Mouse (Mus musculus) stomach, embryonic 14.5 days (tissue): ENCODE data around the gene Rpl37. TPM values are rescaled to one million over a fixed set of nuclear protein-coding genes. Genes with fewer than 3 reads are reported as not detected.
A peak's percentile ranks its signal among the peaks of the same experiment; 100 is the strongest.

ENCODE experiments used
- ATAC-seq: fragments of 200-750 bp; cut with Nextera tagmentation; 2 replicates; pipeline ENCODE4 v1.8.0; 2017; ENCODE audit warnings: low read depth, moderate TSS enrichment; ENCODE audit not compliant: insufficient number of reproducible peaks, insufficient read depth, low FRiP score
- H3K27ac ChIP-seq: fragments of 300-500 bp; sonication (generic); 2 replicates; pipeline ENCODE4 v1.5.1; 2014; ENCODE audit warnings: mild to moderate bottlenecking, low read length, moderate library complexity, mixed read lengths
- H3K27me3 ChIP-seq: fragments of 300-500 bp; sonication (generic); 2 replicates; pipeline ENCODE4 v1.6.1; 2014; ENCODE audit warnings: low read length, control low read depth, mixed read lengths; ENCODE audit not compliant: control insufficient read depth, insufficient read depth
- H3K36me3 ChIP-seq: fragments of 300-500 bp; sonication (generic); 2 replicates; pipeline ENCODE4 v1.6.1; 2014; ENCODE audit warnings: mild to moderate bottlenecking, control low read depth, low read length, moderate library complexity, mixed read lengths; ENCODE audit not compliant: control insufficient read depth, insufficient read depth
- H3K4me1 ChIP-seq: fragments of 300-500 bp; sonication (generic); 2 replicates; pipeline ENCODE4 v1.6.1; 2014; ENCODE audit warnings: low read length, control low read depth, mixed read lengths; ENCODE audit not compliant: control insufficient read depth, insufficient read depth
- H3K4me2 ChIP-seq: fragments of 300-500 bp; sonication (generic); replicated peaks from 2 replicates; pipeline ENCODE4 v1.6.1; 2014; ENCODE audit warnings: low read depth, low read length, control low read depth
- H3K4me3 ChIP-seq: fragments of 300-500 bp; sonication (generic); 2 replicates; pipeline ENCODE4 v1.5.1; 2014; ENCODE audit warnings: low read depth, low read length, control low read depth
- H3K9ac ChIP-seq: fragments of 300-500 bp; sonication (generic); replicated peaks from 2 replicates; pipeline ENCODE4 v1.6.1; 2014; ENCODE audit warnings: low read depth, mild to moderate bottlenecking, control low read depth, low read length, moderate library complexity, mixed read lengths
- H3K9me3 ChIP-seq: fragments of 300-500 bp; sonication (generic); 2 replicates; pipeline ENCODE4 v1.6.1; 2016; ENCODE audit warnings: low read depth, low read length, control low read depth; ENCODE audit not compliant: control insufficient read depth
- WGBS: fragments of 180-500 bp; shearing (Covaris S2); extraction: QIAGEN DNeasy Blood & Tissue Kit; methylation state at CpG from one replicate; pipeline ENCODE4 v1.1.7; 2014; 5-methylcytosine and 5-hydroxymethylcytosine counted together
- polyA plus RNA-seq: library from polyadenylated mRNA; unstranded; fragments of >200 nt; fragmentation: Nextera tagmentation; extraction: Ambion mirVana; gene quantifications from 2 replicates; pipeline ENCODE4 v1.2.1, GENCODE M21; 2014

Rpl37 gene
- polyA plus RNA-seq, 1 experiment from 2014 or later, result 883 TPM

DNA sequence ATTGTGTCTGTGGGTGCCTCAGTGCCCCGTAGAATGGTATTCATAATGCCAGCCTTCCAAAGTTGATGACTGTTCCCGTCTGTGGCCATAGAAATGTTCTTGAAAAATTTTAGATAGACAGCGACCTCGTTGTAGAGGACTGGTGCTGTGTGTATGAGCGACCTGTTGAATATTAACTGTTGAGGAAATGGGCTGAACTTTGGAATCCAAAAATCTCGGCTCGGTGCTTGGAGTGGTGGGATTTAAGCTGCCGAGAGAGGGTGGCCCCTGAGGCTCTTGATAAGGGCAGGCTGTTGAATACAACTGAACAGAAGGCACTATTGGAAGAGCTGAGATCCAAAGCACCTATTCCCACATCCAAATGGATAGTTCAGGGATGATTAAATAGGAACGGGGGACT lies 38.2 kb downstream of the Rpl37 start:
- WGBS, result 70% methylated on average over 9 of the region's 9 CpGs
- H3K4me3 ChIP-seq, result no peak overlapping the region
- no peak overlapping the region for H3K27ac ChIP-seq
- H3K4me2 ChIP-seq, result no peak overlapping the region
- no peak overlapping the region for H3K9ac ChIP-seq
- no peaks in the 10 kb centered on the region for H3K9me3 ChIP-seq
- ATAC-seq, result no peak
- H3K36me3 ChIP-seq, result no peaks in the 10 kb centered on the region
- 0 out of 2 replicates have a peak, but pooled peaks cover 3% of the 10 kb centered on the region for H3K4me1 ChIP-seq
- no peaks in the 10 kb centered on the region for H3K27me3 ChIP-seq

DNA sequence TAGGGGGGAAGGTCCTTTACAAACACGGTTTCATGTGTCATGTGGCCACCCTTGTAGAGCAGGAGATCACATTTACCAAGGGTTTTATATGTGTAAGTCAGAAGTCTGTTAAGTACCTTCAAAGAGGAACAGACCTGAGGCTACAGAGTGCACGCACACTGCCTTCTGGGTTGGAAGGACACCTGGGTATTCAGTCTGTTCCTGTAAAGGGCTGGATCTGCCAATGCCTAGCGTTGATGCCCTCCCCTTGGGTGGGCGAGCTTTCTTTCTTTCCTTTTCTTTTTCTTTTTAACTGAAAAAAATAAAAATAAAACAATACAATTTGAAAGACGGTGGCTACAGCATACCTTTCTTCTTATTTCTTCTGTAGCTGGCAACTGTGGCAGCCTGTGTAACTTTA lies 38.6 kb downstream of the Rpl37 start:
- WGBS, result 74% methylated on average over 5 of the region's 5 CpGs
- Histone ChIP-seq H3K27me3 (no peaks in the 10 kb centered on the region), H3K4me1 (0 out of 2 replicates have a peak, but pooled peaks cover 3% of the 10 kb centered on the region), H3K4me2 (no peak overlapping the region), H3K27ac (no peak overlapping the region), H3K9ac (no peak overlapping the region), H3K9me3 (no peaks in the 10 kb centered on the region), H3K4me3 (no peak overlapping the region), H3K36me3 (no peaks in the 10 kb centered on the region)
- no peak for ATAC-seq

DNA sequence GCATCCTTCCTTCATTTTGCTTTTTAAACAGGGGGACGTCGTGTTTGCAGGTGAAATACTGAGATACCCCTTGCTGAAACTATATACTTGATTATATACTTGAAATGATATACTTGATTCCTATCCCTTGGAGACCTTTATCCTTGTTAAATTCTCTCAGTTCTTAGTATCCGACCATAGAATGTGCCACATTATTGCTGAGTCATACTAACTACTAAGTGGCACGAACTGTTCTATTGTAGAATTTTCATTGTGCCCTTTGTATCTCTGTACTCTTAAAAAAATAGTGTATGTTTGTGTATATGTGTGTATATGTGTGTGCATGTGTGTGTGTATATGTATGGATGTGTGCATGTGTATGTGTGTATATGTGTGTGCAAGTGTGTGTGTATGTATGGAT lies 39.9 kb downstream of the Rpl37 start:
- no peaks in the 10 kb centered on the region for H3K27me3 ChIP-seq
- H3K4me1 ChIP-seq, result 0 out of 2 replicates have a peak, but pooled peaks cover 3% of the 10 kb centered on the region
- no peaks in the 10 kb centered on the region; the same call in 1 of the 2 replicates for H3K36me3 ChIP-seq
- no peaks in the 10 kb centered on the region for H3K9me3 ChIP-seq
- H3K4me3 ChIP-seq, result no peak overlapping the region
- H3K4me2 ChIP-seq, result no peak overlapping the region
- no peak overlapping the region for H3K27ac ChIP-seq
- no peak for ATAC-seq
- WGBS, result 88% methylated on average over 4 of the region's 4 CpGs
- H3K9ac ChIP-seq, result no peak overlapping the region

DNA sequence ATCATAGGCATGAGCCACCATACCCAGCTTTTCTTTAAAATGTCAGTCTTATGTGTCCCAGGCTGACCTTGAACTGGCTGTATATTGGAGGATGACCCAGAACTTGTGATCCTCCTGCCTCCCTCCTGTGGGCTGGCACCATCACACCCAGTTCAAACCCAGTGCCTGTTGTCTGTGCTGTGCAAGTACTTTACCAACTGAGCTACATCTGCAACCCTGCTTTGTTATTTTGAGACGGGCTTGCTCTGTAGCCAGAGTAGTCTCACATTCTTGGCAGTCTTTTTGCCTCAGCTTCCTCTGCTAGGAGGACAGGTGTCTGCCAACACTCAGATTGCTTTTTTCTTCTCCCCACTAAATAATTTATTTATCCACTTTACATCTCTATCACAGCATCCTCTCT lies 40.9 kb downstream of the Rpl37 start:
- Histone ChIP-seq H3K9ac (no peak overlapping the region), H3K27ac (no peak overlapping the region), H3K4me2 (no peak overlapping the region), H3K36me3 (no peaks in the 10 kb centered on the region; the same call in 1 of the 2 replicates), H3K27me3 (no peaks in the 10 kb centered on the region), H3K9me3 (no peaks in the 10 kb centered on the region), H3K4me1 (0 out of 2 replicates have a peak, but pooled peaks cover 3% of the 10 kb centered on the region), H3K4me3 (no peak overlapping the region)
- ATAC-seq, result no peak
- 77% methylated on average over 1 of the region's 1 CpGs for WGBS

DNA sequence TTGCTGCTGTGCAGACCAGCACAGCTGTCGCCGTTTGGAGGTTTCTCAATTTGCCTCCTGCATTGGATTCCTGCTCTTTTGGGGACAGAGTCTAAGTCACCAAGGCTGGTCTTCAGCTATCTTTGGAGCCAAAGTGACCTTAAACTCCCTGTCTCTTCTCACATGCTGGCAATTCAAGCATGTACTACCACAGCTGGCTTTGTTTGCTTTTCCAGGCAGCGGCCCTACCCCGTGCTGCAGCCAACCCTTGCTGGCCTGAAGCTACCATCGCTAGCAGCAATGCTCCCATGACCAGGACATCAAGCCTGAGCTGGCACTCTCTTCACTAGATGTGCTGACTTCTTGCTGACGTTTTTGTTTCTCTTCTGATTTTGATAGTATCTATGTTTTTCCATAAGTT lies 42.4 kb downstream of the Rpl37 start:
- 0 out of 2 replicates have a peak, but pooled peaks cover 3% of the 10 kb centered on the region for H3K4me1 ChIP-seq
- H3K9me3 ChIP-seq, result no peaks in the 10 kb centered on the region
- no peak overlapping the region for H3K4me3 ChIP-seq
- H3K4me2 ChIP-seq, result no peak overlapping the region
- no peak overlapping the region for H3K27ac ChIP-seq
- ATAC-seq, result 0 out of 2 replicates have a peak, but pooled peaks have one; percentile 37
- H3K36me3 ChIP-seq, result peaks cover 4% of the 10 kb centered on the region
- 69% methylated on average over 6 of the region's 6 CpGs for WGBS
- H3K27me3 ChIP-seq, result no peaks in the 10 kb centered on the region
- no peak overlapping the region for H3K9ac ChIP-seq

DNA sequence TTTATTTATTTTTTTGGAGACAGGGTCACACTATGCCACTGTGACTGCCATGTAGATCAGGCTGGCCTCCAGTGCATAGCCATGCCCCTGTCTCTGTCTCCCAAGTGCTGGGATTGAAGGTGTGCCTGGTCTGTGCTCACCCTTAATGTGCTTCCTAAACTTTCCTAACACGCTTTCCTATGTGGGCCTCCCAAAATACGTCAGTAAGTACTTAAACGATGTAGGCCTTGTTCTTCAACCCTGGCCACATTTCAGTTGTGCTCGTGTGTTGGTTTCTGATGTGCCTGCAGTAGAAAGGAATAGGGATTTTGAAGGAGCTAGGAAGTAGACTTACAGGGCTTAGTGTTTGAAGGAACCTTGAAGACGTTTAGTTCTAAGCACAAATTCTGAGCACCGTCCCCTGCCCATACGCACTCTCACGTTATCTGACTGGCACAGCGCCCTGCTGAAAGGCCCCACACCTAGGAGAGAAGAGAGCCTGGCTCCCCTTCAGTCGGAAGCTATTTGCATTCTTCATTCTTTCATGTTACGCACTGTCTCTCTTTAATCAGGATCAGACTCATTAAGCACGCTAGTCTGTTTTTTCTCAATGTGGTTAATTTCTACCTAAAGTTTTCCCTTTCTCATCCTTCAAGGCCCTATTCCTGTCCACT lies 48.8 kb downstream of the Rpl37 start:
- WGBS, result 89% methylated on average over 12 of the region's 12 CpGs
- H3K4me1 ChIP-seq, result no peaks in the 10 kb centered on the region
- no peaks in the 10 kb centered on the region for H3K9me3 ChIP-seq
- peaks cover 27% of the 10 kb centered on the region for H3K36me3 ChIP-seq
- no peak overlapping the region for H3K27ac ChIP-seq
- H3K4me2 ChIP-seq, result no peak overlapping the region
- H3K9ac ChIP-seq, result no peak overlapping the region
- ATAC-seq, result no peak
- no peak overlapping the region for H3K4me3 ChIP-seq
- H3K27me3 ChIP-seq, result no peaks in the 10 kb centered on the region

Other genes starting within 250 kb of the Rpl37 start
- gene Mroh2b, start 217.9 kb upstream of the Rpl37 start, polyA plus RNA-seq, result not detected in 2 replicates
- not detected in 2 replicates for gene C7, start 52.9 kb upstream of the Rpl37 start, polyA plus RNA-seq
- gene Card6, start 8.1 kb upstream of the Rpl37 start, polyA plus RNA-seq, result 1.9 and 2.7 TPM in 2 replicates
- gene Prkaa1, start 27.2 kb downstream of the Rpl37 start, polyA plus RNA-seq, result 25.6 and 28.3 TPM in 2 replicates
- gene Ttc33, start 68.9 kb downstream of the Rpl37 start, polyA plus RNA-seq, result 47.6 and 49.1 TPM in 2 replicates
- gene Ptger4, start 127.5 kb downstream of the Rpl37 start, polyA plus RNA-seq, result 5.1 and 5.8 TPM in 2 replicates